Mouse (Mus musculus) neural tube, embryonic 10.5 days (tissue): Measurements from ENCODE around the gene Hamp.
A peak's percentile ranks its signal among the peaks of the same experiment; 100 is the strongest.

ENCODE experiments used
- DNase-seq: peaks from one replicate; pipeline ENCODE4 v3.0.0-alpha.2; 2017; ENCODE audit warnings: low spot score; ENCODE audit errors: extremely low spot score

Gene Hamp

DNA sequence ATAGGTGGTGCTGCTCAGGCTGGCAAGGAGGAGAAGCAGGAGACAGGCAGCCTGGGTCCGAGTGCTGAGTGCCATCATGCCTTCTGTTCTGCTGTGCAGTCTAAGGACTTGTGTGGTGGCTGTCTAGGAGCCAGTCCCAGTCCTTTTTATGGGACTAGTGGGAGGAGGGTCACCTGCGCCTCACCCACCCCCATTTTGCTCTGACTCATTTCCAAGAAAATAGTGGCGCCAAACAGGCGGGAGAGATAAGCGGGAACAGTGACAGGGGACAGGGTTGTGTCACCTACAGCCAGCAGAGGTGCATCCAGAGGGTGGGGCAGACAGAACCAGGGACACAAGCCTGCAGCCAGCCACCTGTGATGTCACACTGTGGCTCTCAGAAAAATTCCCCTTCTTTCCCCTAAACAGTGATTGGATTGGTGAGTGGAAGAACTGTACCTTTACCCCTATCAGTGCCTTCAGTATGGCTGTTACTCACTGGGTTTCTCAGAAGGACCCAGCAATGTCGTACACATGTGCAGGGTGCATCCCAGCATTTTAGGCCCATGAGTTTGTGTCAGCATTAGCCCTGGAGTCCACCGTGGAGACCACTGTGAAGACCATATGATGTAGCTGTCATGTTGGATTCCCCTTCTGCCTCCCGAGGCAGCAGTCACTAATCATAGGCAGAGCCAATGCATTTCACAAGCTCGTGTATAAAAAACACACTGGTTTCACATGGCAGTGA is at the start of gene Hamp:
TSS of gene Hamp (minus strand) at position 124 of the 727 bp plus-strand sequence.
- no peak for DNase-seq

DNA sequence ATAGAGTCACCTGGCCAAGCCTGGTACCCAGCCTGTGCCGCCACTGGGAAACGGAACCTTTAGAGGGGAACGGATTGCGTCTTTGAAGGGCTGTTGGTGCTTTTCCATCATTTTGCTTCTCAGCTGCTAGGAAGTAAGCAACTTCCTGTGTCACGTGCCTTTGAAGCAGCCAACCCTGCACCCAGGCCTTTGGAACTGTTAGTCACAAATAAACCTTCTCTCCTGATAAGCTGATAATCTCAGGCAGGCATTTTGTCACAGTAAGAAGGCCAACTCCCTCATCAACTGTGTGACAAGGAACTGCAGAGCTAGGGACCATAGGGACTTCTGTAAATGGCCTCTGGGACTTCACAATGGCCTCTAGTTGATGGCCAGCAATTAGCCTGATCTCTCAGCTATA is 48.3 kb upstream of the Hamp start:
- no peak for DNase-seq

DNA sequence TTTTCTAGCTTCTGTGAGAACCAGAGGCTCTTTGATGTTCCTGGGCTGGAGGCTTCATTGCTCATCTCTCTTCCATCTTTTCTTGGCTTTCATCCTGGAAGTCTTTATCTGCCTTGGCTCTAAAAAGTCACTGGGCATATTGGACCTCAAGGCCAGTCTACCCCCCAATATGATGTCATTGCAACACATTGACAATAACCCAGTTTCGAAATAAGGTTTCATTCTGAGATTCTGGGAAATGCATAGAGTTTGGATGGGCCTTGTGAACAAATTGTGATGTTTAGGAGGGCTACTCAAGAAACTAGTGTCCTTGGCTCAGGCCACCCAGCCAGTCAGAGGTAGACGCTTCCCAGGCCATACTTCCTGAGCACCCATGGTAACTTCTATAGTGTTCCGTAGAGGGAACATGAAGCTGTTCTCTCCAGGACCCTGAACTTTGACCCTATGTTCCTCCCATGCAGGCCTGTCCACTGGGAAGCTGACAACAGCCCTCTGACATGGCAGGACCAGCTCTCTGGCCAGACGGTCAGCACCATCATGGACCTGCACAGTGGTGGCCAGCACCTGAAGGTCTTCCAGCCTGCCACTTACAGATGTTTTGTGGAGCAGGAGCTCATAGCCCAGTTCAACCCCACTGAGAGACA is 44.8 kb upstream of the Hamp start:
- no peak for DNase-seq

DNA sequence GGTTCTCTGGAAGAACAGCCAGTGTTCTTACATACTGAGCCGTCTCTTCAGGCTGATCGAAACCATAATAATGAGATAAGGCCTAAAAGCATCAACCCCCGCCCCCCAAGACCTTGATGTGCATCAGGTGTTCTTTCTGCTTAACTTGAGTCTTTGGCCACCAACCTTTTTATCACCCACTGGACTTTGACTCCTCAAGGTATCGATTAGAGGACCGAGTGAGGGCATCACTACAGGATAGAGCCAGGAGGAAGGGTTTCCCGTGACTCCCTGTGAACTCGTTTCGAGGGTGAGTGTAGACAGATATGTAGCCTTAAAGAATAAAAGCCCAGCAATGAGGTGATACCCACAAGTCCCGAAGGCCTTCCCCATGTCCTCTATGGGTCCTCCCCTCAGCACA is 41.5 kb upstream of the Hamp start:
- no peak for DNase-seq

DNA sequence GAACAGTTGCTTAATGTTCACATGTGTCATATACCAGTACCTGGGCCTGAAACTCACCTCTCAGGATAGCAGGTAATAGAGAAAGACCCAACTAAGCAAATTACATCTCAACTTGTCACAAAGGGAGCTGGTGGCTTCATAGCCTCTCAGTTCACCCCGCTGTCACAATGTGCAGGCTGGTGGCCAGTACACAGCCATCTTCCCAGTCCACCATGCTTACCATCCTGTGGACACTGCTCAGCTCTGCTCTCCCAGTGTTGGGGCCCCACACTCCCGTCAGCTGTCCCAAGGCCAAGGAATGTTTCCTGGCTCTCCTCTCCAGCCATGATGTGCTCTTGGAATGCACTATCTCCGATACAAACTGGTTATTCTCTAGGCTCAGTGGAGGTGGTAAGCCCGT is 37.9 kb upstream of the Hamp start:
- DNase-seq, result no peak

DNA sequence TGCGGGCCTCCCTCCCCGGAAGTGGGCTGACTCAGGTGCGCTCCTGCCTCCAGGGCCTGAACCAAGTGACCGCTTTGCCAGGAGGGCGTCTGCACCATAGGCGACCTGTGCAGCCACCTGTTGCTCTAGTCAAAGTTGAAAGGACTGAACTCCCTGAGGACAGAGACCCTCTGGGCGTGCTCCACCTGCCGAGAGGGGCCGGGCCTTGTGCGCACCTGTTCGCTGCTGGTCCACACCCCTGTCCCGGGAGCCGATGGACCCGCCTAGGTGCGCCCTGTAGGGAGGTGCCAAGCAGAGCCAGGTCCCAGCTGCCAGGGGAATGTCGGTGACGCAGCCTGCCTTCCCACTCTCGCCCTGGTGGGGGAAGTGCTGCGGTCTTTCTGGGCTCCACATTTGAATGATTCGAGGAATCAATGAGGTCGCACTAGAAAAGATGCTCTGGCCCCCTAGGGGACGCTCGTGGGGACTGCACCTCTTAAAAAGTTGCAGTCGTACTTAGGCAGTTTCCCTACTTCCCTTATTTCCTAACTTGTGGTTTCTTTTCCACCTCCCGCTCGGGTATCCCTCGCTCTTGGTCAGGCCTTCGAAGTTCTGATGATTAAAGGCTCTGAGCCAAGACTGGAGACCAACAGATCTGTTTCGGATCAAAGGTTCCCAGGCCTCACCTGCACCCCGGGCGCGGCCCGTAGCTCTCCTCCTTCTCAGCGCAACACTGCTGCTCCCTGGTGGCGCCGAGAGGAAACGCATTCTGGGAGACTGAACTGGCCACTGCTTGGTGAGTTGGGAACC is 29.9 kb upstream of the Hamp start, which contains the start of gene Fam187b:
TSS of gene Fam187b (plus strand) at position 290 of the 789 bp plus-strand sequence.
- DNase-seq, result peak; percentile 89

DNA sequence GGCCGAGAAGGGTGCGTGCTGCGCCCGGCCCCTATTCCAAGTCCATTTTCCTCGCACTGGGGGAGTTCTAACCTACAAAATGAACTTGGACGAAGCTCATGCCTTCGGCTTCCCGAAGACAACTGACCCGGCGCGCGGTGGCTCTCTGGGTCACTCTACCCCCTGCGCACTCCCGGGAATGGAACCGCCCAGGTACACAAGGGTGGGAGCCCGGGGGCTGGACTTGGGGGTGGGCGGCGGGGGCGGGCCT is 29.3 kb upstream of the Hamp start, which contains the start of gene Lsr:
TSS of gene Lsr (minus strand) at position 214 of the 250 bp plus-strand sequence.
- DNase-seq, result no peak

DNA sequence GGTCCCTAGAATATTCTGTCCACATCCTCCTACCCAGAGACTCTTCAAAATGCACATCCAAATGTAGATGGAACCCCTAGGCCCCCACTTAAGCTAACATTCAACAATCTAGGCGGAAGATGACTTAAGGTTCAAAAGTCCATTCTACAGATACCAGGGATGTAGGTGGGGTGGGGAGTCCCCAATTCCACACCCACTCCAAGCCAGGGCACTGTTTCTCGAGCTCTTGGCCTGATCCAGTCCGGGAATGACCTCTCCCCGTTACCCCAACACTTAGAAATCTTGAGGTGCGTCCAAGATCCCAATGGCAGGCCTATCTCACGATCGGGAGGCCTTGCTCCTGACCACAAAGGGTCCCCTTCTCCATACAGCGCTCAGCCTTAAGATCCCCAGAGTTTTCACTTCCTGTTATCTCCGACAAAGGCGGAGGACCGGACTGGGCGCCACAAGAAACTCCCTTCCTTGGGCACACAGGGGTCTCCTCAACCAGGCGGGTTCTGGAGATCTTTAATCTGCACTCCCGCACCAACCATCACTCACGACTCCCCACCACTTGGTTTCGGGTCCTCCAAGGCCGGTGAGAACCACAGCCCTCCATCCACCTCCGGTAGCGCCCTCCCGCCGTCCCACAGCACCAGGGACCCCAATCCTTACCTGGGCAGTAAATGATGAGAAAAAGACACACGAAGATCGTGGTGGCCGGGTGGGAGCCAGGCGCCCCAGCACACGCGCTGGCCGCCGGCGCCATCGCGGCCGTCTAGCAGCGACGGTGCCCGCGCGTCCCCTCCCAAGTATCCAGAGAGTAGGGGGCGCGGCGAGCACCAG is 28.8 kb upstream of the Hamp start:
- DNase-seq, result peak; percentile 53

DNA sequence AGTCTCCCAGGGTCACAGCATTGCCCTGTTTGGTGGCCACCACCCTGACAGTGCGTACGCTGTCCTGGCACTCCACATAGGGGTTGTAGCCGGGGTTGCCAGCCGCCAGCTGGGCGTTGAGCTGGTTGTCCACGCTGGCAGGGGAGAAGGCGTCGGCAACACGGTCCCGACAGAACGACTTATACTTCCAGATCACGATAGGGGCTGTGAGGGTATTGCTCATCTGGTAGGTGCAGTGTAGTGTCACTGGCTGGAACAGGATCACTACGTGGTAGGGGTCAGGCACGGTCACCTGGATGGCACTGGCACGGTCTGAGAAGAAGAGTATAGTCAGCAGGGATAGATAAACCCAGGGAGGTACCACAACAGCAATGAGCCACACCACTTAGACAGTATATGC is 28.1 kb upstream of the Hamp start:
- no peak for DNase-seq

DNA sequence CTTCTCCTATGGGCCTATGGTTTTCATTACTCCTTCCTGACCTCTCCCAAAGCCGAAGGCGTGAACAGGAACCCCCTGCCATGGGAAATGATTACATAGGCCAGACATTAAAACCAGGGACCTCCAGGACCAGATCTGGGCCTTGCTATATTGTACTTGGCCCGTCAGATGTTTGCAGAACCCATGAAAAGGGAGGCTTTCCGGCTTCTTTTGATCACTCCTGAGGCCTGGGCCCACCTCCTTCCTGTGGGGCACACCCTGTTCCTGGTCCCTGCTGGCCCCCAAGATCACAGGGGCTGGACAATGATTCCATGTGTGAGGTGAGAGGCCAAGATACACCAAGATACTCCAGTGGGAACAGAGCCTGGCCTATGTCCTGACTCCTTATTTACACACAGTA is 25.3 kb upstream of the Hamp start:
- DNase-seq, result no peak

DNA sequence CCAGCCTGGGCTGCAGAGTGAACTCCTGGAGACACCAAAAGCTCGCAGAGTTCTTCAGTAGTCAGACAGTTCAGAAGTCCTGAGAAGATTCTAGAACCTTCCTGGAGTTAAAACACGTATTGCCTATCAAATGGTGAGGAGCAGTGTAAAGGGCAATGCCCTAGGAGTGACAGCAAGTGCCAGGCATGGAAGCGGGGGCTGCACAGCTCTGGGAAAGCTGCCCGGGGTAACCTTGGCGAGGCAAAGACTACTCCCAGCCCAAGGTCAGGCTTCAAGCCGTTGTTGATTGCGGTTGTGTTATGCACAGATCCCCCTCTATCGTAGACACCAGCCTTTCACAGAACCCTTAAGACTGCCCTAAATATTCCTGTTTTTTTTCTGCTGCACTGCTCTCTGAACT is 24.8 kb upstream of the Hamp start:
- DNase-seq, result no peak

DNA sequence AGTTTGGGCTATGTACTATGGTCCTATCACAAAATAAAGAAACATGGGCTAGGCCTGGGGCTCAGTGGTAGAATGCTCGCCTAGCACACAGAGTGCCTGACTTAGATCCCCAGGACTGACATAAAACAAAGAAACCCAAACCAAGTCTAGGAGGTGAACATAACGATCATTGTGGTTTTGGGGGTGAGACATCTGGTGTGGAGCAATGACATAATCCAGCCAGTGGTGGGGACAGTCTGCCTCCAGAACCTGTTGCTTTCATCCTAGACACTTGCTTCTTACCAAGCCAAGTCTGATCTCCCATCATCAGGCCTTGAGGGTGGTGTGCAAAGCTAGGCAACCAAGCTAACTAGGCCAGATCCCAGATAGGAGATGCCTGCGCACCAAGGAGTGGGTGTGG is 22.8 kb upstream of the Hamp start:
- no peak for DNase-seq

DNA sequence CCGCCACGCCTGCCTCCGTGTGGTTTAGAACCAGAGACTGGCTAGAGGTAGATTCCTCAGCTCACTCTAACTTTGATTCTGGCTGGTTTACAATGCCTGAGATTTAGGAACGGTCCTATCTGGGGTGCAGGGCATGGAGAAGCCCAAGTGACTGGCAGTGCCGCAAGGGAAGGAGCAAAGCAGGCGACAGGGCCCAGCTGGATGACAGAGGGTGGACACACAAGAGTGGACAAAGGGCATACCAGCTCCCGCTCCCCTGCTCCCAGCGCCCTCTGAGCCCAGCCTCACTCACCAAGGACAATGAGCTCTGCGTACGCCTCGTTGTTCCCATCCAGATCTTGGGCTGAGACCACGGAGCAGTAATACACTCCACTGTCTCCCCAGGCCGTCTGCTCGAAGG is 21.8 kb upstream of the Hamp start:
- DNase-seq, result no peak

DNA sequence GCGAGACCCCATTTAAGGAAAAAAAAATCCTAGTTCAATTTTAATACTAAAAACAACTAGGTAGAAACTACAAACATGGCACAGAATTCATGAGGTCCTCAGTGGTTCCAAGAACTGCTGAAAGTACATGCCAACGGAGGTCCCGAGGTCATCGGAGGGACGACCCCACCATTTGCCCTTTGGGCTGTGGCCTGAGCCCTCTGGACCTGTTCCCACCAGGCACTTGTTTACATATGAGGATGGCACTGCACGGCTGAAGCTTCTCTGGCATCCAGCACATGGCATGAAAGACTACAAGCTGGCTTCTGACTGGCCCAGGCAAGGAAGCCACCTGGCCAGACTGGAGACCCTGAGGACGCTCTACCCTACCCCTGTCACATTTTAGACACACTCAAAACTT is 20.5 kb upstream of the Hamp start:
- no peak for DNase-seq

DNA sequence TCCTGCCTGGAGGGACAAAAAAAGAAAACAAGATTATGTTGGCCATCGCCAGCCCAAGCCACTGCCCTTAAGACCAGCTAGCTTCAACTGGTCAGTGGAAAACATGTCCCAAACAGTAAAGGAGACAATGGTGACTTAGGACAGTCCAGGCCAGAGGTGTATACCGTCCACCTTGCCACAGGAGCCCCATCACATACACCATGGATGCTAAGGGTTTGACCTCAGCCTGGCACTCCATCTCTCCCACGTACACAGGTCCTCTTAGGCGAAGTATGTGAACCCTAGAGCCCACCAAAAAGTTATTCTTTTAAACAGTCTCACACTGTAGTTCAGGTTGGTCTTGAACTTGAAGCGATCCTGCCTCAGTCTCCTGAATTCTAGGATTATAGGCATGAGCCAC is 19.0 kb upstream of the Hamp start:
- DNase-seq, result no peak

DNA sequence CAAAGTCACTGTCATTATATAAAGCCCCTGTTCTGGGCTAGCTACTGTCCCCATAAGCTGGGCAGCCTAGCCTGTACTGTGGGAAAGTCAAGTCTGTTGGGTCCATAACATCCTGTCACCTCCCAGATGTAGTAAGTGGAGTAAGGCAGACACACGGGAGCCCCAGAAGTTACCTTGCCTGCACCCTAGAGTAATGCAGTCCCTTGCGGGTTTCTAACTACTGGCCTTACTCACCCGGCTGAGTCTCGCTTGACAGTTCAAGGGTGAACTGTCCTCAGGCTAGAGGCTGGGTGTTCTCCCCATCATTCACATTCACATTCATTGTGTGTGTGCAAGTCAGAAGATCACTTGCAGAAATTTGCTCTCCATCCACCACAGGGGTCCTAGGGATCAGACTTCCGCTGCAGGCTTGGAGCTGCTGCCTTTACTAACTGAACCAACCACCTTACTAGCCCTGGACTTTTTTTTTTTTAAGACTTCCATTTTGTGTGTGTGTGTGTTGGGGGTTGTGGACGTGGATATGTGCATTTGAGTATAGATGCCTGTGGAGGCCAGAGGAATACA is 16.0 kb upstream of the Hamp start:
- no peak for DNase-seq

DNA sequence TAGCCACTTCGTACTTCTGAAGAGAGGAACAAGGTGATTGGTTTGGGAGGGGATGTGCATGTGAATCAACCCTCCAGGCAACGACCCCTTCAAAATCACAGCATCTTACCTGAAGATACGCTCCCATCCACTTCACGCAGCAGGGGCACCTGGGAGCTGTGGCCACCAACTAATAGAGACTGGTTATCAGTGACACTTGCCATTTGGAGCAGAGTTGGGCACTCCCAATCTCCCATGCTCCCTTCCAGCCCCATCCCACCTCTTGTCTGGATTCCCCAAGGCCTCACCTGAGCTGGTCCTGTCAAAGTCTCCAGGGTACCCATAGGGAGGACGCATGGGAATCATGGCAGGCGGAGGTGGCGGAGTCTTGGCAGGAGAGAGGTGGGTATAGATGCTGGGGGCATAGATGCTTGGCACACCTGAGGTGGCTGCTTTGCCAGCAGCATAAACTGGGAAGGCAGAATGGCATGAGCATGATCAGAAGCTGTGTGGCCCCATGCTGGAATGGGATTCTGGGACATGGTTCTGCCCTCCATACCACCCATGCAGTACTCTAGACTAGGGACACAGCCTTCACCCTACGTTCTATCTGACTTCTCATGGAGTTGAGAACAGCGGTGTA is 15.1 kb upstream of the Hamp start:
- no peak for DNase-seq

DNA sequence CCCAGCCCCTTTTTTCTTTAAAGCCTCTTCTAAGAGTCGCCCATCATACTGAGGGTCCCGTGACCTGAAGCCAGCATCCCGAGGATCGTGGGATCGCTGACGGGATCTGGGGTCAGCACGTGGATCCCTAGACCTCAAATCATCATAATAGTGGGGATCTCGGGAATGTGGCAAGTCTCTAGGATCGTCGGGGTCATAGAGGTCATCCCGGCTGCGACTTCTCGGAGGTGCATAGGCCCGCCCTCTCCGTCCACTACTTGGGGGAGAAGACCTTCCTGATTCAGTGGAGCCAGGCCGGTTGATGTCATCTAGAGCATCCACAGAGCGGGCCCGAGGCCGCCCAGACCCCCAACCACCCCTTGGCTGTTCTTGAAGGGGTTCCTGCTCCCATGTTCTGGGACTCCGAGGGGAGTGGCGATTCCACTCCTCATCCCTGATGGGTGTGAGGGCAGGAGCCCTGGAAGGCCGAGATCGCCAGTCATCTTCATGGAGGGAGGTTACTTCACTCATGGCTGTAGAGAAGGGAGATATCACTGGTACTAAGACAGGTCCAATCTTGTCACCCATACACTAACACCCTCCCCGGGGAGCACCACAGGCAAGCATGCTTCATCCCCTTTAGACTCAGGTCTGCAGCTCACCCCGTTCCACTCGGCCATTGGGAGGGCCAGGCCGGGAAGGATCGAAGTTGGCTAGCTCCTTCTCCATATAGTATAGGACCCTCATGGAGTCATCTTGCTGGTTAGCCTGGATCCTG is 14.5 kb upstream of the Hamp start:
- no peak for DNase-seq

DNA sequence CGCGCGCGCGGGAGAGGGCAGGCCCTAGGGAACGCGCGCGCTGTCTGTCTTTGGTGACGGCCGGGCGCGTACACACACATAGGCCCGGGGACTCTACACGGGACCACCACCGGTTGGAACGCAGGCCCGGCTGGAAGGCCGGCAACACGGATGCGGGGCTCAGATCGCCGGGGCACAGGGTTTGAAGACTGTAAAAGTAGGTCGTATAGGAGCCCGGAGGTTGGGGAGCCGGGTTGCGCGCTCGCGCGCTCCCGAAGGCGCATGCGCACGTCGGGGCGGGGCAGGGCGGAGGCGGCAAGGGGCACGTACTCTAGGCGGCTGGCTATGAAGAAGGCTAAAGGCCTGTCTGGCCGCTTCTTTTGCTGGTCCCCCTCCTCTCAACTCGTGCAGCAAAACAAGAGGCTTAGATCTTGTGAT is 13.5 kb upstream of the Hamp start:
- DNase-seq, result peak; percentile 87

DNA sequence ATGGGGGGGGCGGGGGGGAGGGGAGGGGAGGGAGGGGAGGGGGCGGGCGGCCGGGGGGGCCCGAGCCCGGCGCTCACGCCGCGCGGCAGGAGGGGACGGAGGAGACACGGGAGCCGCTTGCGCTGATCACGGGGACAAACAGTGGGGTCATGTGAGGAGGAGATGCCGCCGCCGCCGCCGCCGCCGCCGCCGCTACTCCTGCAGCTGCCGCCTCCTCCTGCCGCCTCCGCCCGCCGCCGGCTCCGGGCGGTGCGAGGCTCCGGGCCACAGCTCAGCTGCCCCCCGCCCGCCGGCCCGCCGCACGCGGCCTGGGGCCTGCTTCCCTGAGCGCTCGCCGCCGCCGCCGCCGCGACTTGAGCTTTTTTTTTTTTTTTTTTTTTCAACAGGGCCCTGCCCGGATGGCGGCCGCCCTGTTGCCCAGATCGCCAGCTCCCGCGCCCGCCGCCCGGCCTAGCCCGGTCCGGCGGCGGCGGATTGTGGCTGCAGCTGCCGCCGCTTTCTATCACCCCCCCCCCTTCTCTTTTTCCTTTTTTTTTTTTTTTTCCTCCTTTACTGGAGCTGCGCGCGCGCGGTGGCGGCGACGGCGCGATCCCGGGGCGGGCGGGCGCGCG is 13.0 kb upstream of the Hamp start, which contains the start of gene Usf2:
TSS of gene Usf2 (minus strand) at position 48 of the 611 bp plus-strand sequence.
- peak; percentile 85 for DNase-seq
